Mouse (Mus musculus) Muller cell, postnatal 12 days (primary cell): Measurements from ENCODE around the gene Smg1.

Experiments used
- DNase-seq: peaks from one replicate; pipeline ENCODE4 v3.0.0-alpha.2; 2015; ENCODE audit errors: inconsistent ontology term

Smg1 gene

DNA sequence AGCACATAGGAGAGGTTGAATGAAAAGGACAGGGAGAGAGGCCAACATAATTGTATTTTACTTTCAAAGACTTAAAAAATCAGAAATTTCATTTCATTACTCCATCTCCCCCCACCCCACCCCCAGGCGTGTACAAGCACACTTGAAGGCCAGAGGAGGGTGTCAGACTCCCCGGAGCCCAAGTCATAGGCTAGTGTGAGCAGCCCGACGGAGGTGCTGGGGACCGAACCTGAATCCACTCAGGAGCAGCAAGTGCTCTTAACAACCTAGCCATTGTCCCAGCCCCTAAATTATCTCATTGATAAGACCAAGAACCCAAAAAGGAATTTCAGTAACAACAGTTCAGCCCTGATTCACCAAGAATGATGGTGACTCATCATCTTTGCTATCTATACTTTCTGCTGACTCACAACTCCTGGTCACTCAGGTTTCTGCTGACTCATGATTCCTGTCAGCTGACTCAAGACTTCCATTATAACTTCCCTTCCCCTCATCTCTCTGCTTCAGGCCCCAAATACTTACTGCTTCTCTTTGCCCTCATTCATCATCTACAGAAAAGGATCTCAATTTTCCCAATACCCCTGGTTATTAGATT is 138.9 kb downstream of the Smg1 start:
- peak; percentile 76 for DNase-seq

DNA sequence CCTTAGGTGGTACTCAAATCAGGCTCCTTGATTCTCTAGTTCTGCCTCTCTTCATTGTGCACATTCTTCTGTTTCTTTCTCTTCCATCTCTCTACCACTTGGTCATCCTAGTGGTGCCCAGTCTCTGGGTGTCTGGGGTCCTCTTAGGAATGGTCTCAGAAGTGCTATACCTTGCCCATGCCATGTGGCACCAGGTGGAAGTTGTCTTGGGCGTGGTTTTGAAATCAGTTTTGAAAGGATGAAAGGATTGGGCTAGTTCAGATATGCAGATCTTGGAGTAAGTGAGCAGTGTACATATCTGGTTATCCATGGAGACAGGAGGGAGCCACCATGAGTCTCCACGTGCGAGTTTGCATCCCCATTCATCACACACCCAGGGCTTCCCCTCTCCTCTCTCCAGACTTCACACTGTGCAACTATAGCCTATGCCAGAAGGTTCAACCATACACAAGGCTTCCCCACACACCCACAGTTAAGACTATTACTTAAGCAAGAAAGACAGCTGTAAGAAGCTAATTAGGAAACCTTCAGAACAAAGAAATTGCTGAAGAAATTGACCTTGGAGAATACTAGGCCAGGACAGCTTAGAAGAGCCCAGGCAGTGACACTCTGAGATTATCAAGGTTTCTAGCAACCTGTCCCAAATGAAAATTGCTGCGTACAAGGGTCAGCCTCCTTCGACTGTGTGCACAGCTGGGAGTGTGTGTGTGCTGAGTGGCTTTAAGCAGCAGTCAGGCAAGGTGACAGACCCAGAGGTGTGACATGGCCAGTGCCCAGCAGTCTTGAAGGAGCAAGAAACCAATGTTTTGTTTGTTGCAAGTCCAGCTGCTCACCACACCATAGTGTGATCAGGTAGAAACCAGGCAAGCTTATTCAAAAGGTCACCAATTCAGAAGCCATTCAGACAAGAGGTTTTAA is 139.7 kb downstream of the Smg1 start:
- DNase-seq, result no peak

DNA sequence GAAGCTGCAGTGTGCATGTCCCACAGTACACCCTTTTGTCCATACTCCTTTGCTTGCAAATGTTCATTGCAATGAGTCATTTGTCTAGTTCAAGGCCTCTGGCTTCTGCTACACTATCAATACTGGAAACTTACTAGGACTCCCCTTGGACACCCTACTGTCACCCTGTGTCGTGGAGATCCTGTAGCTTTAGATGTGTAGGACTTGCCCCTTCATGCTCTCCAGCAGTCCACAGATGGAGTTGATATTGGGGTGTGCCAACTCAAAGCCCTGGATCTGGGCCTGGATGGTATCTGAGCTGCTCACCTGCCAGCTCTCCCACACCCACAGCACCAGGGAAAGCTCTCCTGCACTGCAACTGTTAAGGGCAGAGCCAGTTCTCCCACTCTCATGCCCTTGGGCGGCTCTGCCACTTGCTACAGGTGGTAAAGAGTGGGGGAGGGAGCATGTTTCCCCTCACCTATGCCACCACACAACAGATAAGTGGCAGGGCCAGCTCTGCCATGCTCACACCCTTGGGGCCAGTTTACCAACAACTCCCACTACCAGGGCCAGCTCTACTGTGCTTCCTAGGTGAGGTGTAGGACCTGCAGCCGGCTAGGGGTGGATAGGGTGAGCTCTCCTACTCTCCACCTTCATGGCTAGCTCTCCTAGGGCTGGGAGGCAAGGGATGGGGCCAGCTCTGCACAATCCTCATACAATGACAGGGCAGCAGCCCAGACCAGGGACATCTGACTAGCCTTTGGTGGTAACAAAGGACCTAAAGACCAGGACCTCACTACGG is 140.6 kb downstream of the Smg1 start:
- DNase-seq, result no peak

DNA sequence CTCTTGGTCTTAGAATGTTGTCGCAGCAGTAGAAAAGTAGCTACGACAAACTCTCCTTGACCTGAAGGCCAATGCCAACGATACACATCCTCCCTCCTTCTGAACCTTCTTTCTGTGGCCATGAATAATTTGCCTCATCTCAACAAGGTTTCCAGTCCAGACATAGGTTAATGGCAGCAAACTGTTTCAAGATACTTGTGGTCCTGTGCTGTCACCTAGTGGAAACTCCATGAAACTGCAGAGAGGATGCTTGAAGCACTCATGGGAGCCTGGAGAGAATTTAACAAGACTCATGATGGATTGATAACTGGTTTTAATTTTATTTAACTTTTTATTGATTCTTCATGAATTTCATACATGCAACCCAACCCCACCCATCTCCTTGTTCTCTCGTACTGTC is 141.2 kb downstream of the Smg1 start:
- peak; percentile 68 for DNase-seq

DNA sequence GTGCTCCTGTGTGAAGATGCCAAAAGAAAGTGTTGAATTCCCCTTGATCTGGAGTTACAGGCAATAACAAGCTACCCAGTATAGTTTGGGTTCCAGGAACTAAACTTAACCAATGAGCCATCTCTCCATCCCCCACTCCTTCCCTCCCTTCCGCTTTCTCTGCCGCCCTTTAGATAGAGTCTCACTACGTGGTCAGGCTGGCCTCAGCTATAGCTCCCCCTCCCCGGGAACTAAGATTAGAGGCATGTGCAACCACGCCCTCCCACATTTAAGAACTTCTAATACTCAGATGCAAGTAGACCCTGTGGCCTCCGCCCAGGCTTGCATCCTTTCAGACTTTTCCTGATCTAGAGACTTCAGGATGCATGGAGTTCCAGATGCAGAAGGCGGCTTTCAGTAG is 145.9 kb downstream of the Smg1 start:
- DNase-seq, result no peak
